Mouse (Mus musculus) G1E (cell line): ENCODE data around the gene Trim16.

ENCODE experiments used
- CTCF ChIP-seq: IDR thresholded peaks from 2 replicates; pipeline ENCODE4 v1.5.1; 2012; ENCODE audit warnings: low read depth, low read length, inconsistent platforms, mixed read lengths
- GATA1 ChIP-seq: IDR thresholded peaks from 2 replicates; pipeline ENCODE4 v1.6.1; 2012; ENCODE audit warnings: borderline replicate concordance, low read length, inconsistent platforms, mixed read lengths
- TAL1 ChIP-seq: conservative IDR thresholded peaks from 2 replicates; pipeline ENCODE4 v1.6.1; 2012; ENCODE audit warnings: low read depth, low read length, inconsistent platforms, mixed read lengths

- TF ChIP-seq CTCF (no peak), TAL1 (no peak), GATA1 (no peak)
Observed at GRCm38 (mm10) chr11:62824211-62824610, 4.2 kb downstream of the Trim16 start.
